Mouse (Mus musculus) midbrain, postnatal 0 days (tissue): ENCODE measurements at regions not wholly inside any gene's neighbourhood (a gene's known extent, or its start where the extent isn't known, plus 50 kb on each side); places are given as distances from the start of the nearest gene placed in this dataset.

Experiments used
- ATAC-seq: fragments of 200-750 bp; cut with Nextera tagmentation; 2 replicates; pipeline ENCODE4 v1.8.0; 2017; ENCODE audit warnings: moderate number of reproducible peaks, mild to moderate bottlenecking, moderate TSS enrichment, moderate library complexity; ENCODE audit not compliant: low FRiP score
- DNase-seq: peaks from one replicate; pipeline ENCODE4 v3.0.0-alpha.2; 2015; ENCODE audit warnings: low spot score
- H3K27ac ChIP-seq: fragments of 300-500 bp; sonication (generic); 2 replicates; pipeline ENCODE4 v1.5.1; 2014; ENCODE audit warnings: low read depth, mild to moderate bottlenecking, low read length, mixed read lengths
- H3K27me3 ChIP-seq: fragments of 300-500 bp; sonication (generic); 2 replicates; pipeline ENCODE4 v1.6.1; 2014; ENCODE audit warnings: low read length, control low read depth, mixed read lengths; ENCODE audit not compliant: insufficient read depth
- H3K36me3 ChIP-seq: fragments of 300-500 bp; sonication (generic); 2 replicates; pipeline ENCODE4 v1.6.1; 2014; ENCODE audit warnings: low read length, control low read depth, mixed read lengths; ENCODE audit not compliant: insufficient read depth
- H3K4me1 ChIP-seq: fragments of 300-500 bp; sonication (generic); 2 replicates; pipeline ENCODE4 v1.6.1; 2014; ENCODE audit warnings: mild to moderate bottlenecking, control low read depth, antibody characterized with exemption, low read length, mixed read lengths; ENCODE audit not compliant: insufficient read depth
- H3K4me2 ChIP-seq: fragments of 300-500 bp; sonication (generic); 2 replicates; pipeline ENCODE4 v1.6.1; 2014; ENCODE audit warnings: low read depth, mild to moderate bottlenecking, low read length, mixed read lengths; ENCODE audit not compliant: poor library complexity, severe bottlenecking
- H3K4me3 ChIP-seq: fragments of 300-500 bp; sonication (generic); 2 replicates; pipeline ENCODE4 v1.5.1; 2014; ENCODE audit warnings: low read depth, mild to moderate bottlenecking, low read length, moderate library complexity
- H3K9ac ChIP-seq: fragments of 300-500 bp; sonication (generic); replicated peaks from 2 replicates; pipeline ENCODE4 v1.6.1; 2014; ENCODE audit warnings: mild to moderate bottlenecking, low read length, moderate library complexity, mixed read lengths; ENCODE audit not compliant: poor library complexity, severe bottlenecking
- H3K9me3 ChIP-seq: fragments of 300-500 bp; sonication (generic); 2 replicates; pipeline ENCODE4 v1.6.1; 2016; ENCODE audit warnings: low read length, control low read depth
- CTCF ChIP-seq: IDR thresholded peaks from 2 replicates; pipeline ENCODE4 v1.5.1; 2016; ENCODE audit warnings: antibody characterized with exemption, mild to moderate bottlenecking
- WGBS: fragments of 180-500 bp; shearing (Covaris S2); extraction: QIAGEN DNeasy Blood & Tissue Kit; methylation state at CpG from one replicate; pipeline ENCODE4 v1.1.7; 2014; 5-methylcytosine and 5-hydroxymethylcytosine counted together

DNA sequence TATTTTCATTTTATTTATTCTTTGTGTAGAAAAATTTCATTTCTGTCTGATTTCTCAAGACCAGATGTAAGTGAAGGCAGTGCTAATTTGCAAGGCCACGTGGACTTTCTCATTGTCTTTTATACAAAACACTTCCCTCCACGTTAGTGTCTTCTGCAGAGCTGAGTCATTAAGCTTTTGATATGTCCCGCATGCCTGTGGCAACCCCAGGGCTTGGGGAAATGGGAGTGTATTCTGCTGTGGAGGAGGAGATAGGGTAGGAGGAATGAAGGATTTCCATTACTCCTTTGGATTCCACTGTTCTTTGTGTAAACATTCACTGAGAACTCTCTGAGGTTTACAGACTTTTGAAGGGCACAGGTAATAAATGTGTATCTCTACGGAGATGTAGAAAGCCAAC, 187.7 kb upstream of the Sgcd start:
- Histone ChIP-seq H3K36me3 (no peaks in the 10 kb centered on the region), H3K27ac (no peak overlapping the region), H3K9ac (no peak overlapping the region), H3K9me3 (no peaks in the 10 kb centered on the region), H3K4me2 (no peak overlapping the region), H3K27me3 (no peaks in the 10 kb centered on the region), H3K4me3 (no peak overlapping the region), H3K4me1 (no peaks in the 10 kb centered on the region)
- DNase-seq: no peak
- 70% methylated on average over 4 of the region's 4 CpGs for WGBS
- ATAC-seq: no peak
- TF ChIP-seq CTCF: no peak

DNA sequence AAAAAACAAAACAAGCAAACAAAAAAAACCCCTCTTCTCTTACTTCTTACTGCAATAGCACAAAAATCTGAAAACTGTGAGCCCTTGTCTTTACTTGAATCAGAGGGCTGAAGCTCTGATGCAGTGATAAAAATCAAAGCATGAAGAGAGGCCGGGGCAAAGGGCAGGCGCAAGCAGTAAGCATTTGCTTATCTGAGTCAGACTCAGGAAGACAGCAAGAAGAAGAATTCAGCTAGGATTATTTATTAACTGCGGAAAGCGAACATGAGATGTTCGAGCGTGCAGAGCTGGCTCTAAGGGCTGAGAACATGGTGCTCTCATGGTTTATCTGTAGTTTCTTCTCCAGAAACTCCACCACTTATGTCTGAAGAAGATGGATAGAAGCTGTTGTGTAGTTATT, 163.4 kb upstream of the Sgcd start:
- H3K4me2 ChIP-seq: no peak overlapping the region
- WGBS: 91% methylated on average over 6 of the region's 6 CpGs
- no peak for ATAC-seq
- H3K27me3 ChIP-seq: no peaks in the 10 kb centered on the region
- no peak for TF ChIP-seq CTCF
- no peak for DNase-seq
- no peak overlapping the region for H3K27ac ChIP-seq
- no peak overlapping the region for H3K9ac ChIP-seq
- H3K9me3 ChIP-seq: no peaks in the 10 kb centered on the region
- no peak overlapping the region for H3K4me3 ChIP-seq
- no peaks in the 10 kb centered on the region for H3K36me3 ChIP-seq
- H3K4me1 ChIP-seq: no peaks in the 10 kb centered on the region

DNA sequence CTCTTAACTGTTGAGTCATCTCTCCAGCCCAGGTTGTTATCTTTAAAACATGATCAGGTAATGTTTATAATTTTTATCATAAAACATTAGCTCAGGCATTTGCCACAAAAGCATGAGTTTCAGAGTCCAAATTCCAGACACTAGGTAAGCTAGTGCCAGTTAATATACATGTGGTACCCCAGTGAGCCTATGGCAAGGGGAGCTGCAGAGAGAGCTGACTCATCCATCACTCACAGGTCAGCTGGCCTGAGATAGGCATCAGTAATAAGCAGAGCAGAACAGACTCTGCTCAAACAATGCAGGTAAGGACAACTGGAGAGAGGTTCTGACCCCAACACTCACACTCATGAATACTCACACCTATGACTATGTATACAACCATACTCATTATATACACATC, 144.6 kb upstream of the Sgcd start:
- no peak for TF ChIP-seq CTCF
- no peak overlapping the region for H3K4me3 ChIP-seq
- H3K9ac ChIP-seq: no peak overlapping the region
- H3K4me1 ChIP-seq: no peaks in the 10 kb centered on the region
- H3K27me3 ChIP-seq: no peaks in the 10 kb centered on the region; the same call in 1 of the 2 replicates
- H3K4me2 ChIP-seq: no peak overlapping the region
- ATAC-seq (no peak), DNase-seq (no peak)
- no peaks in the 10 kb centered on the region for H3K9me3 ChIP-seq
- H3K27ac ChIP-seq: no peak overlapping the region
- H3K36me3 ChIP-seq: no peaks in the 10 kb centered on the region

DNA sequence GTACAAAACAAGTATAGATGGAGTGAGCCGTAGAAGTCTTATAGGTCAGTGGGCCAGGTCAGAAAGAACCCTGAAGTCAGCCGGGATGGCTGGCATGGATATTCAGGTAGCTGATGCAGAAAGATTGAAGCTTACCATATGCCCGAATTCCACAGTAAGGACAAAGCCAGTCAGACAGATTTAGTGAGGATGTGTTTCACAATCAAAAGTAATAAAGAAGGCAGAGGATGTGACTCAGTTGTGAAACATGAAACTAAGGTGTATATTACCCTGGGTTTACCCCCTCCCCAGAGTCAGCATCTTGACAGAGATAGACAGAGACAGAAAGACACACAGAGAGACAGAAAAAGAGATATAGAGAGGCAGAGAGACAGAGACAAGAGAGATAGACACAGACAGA, 109.3 kb upstream of the Sgcd start:
- no peak overlapping the region for H3K27ac ChIP-seq
- H3K4me2 ChIP-seq: no peak overlapping the region
- 94% methylated on average over 3 of the region's 3 CpGs for WGBS
- DNase-seq: no peak
- H3K9me3 ChIP-seq: no peaks in the 10 kb centered on the region
- no peak for ATAC-seq
- H3K36me3 ChIP-seq: no peaks in the 10 kb centered on the region
- TF ChIP-seq CTCF: no peak
- H3K4me1 ChIP-seq: no peaks in the 10 kb centered on the region
- H3K9ac ChIP-seq: no peak overlapping the region
- H3K27me3 ChIP-seq: no peaks in the 10 kb centered on the region
- no peak overlapping the region for H3K4me3 ChIP-seq

DNA sequence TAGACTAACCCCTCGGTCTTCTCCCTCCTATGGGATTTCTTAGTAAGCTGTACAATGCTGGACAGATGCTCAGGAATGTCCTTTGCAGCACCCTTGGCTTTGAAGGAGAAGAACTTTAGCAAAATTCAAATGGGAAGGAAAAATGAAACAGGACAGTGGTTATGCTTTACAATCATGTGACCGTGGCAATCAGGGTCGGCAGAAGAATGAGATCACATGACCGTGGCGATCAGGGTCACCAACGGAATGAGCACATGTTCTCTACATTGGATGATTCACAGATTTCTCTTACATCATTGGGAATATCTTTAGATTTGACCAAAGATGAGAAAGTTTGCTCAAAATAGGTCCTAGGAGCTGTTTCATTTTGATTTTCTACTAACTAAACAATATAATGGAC, 108.7 kb upstream of the Sgcd start:
- no peaks in the 10 kb centered on the region for H3K36me3 ChIP-seq
- H3K4me3 ChIP-seq: no peak overlapping the region
- H3K4me2 ChIP-seq: no peak overlapping the region
- H3K4me1 ChIP-seq: no peaks in the 10 kb centered on the region
- no peak for DNase-seq
- no peak for TF ChIP-seq CTCF
- 90% methylated on average over 6 of the region's 6 CpGs for WGBS
- H3K9me3 ChIP-seq: no peaks in the 10 kb centered on the region
- H3K27me3 ChIP-seq: no peaks in the 10 kb centered on the region
- H3K27ac ChIP-seq: no peak overlapping the region
- no peak for ATAC-seq
- no peak overlapping the region for H3K9ac ChIP-seq

DNA sequence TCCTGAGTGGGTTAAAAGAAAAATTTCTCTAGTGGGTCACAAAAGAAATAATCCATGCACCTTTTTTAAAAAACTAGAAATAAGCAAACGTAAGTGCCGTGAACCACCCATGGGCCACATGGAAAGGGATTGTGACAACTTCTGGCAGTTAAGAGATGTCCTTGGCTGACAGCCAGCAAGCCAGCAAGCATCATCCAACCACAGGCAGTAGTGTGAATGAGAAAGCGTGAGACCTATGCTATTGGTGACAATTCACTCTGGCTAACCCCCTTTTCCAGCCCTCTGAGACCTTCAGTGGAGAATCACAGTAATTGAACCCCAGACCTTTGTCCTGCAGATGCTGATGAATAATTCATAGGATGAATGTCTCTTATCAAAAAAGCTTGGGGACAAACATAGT, 78.3 kb upstream of the Sgcd start:
- DNase-seq (peak; percentile 57), ATAC-seq (no peak; the same call in 1 of the 2 replicates)
- Histone ChIP-seq H3K4me2 (no peak overlapping the region), H3K9me3 (no peaks in the 10 kb centered on the region), H3K9ac (no peak overlapping the region), H3K4me3 (no peak overlapping the region), H3K36me3 (no peaks in the 10 kb centered on the region), H3K27ac (no peak overlapping the region), H3K4me1 (no peaks in the 10 kb centered on the region), H3K27me3 (no peaks in the 10 kb centered on the region)
- TF ChIP-seq CTCF: no peak
- whole genome bisulfite sequencing: 34% methylated on average over 3 of the region's 3 CpGs

DNA sequence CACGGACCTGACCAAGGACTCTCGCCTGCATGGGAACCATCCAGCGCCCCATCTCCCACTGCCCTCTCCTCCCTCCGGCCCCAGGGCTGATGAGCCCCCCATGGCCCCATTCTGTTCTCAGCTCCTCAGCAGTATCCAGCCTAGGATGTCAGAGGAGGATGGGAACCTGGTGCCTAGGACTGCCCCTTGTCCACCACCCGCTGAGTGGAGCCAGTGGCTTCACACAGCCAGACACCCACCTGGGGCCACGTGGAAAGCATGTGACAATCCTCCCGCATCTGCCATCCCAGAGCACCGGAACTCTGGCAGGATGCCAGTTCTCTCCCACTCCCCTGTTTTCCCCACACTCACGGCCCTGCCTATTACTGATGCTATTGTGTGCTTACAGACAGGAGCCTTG, 75.0 kb upstream of the Sgcd start:
- TF ChIP-seq CTCF: no peak
- Histone ChIP-seq H3K4me3 (no peak overlapping the region), H3K27ac (no peak overlapping the region), H3K4me2 (no peak overlapping the region), H3K27me3 (no peaks in the 10 kb centered on the region), H3K9me3 (no peaks in the 10 kb centered on the region), H3K9ac (no peak overlapping the region), H3K4me1 (no peaks in the 10 kb centered on the region), H3K36me3 (no peaks in the 10 kb centered on the region)
- DNase-seq (no peak), ATAC-seq (no peak)
- 77% methylated on average over 9 of the region's 9 CpGs for WGBS
